Mouse (Mus musculus): ENCODE measurements around the gene Gm17349. TPM values are rescaled to one million over a fixed set of nuclear protein-coding genes. Genes with fewer than 3 reads are reported as not detected.
A peak's percentile ranks its signal among the peaks of the same experiment; 100 is the strongest.

The Gm17349 gene
- polyA plus RNA-seq, 1 experiment from 2014 or later: not detected

DNA sequence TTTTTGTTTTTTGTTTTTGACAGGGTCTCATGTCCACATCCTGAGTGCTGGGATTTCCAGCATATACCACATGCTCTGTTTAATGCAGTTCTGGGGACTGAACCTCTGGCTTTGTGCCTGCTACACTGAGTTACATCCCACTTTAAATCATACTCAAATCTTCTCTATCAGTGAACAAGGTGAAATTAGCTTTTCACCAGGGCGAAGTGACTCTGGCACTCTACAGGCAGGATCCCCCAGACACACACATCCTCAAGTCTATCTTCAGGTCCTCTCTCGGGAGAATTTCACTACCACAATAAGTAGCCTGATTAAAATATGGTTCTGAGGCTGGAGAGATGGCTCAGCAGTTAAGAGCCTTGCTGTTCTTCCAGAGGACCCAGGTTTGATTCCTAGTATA is 21.3 kb upstream of the Gm17349 start:
- Histone ChIP-seq H3K4me1 (peaks cover 26% of the 10 kb centered on the region), H3K36me3 (peaks cover 32% of the 10 kb centered on the region), H3K27ac (no peak overlapping the region), H3K4me2 (peak overlapping the region; percentile 56), H3K4me3 (peak overlapping the region; percentile 97), H3K9ac (peak overlapping the region; percentile 90; the same call in 1 of the 2 replicates), H3K9me3 (no peaks in the 10 kb centered on the region), H3K27me3 (no peaks in the 10 kb centered on the region)
- no peak for ATAC-seq (ENCODE audit: insufficient number of reproducible peaks, low FRiP score, low TSS enrichment, low read depth)
- 65% methylated on average over 2 of the region's 2 CpGs for WGBS

DNA sequence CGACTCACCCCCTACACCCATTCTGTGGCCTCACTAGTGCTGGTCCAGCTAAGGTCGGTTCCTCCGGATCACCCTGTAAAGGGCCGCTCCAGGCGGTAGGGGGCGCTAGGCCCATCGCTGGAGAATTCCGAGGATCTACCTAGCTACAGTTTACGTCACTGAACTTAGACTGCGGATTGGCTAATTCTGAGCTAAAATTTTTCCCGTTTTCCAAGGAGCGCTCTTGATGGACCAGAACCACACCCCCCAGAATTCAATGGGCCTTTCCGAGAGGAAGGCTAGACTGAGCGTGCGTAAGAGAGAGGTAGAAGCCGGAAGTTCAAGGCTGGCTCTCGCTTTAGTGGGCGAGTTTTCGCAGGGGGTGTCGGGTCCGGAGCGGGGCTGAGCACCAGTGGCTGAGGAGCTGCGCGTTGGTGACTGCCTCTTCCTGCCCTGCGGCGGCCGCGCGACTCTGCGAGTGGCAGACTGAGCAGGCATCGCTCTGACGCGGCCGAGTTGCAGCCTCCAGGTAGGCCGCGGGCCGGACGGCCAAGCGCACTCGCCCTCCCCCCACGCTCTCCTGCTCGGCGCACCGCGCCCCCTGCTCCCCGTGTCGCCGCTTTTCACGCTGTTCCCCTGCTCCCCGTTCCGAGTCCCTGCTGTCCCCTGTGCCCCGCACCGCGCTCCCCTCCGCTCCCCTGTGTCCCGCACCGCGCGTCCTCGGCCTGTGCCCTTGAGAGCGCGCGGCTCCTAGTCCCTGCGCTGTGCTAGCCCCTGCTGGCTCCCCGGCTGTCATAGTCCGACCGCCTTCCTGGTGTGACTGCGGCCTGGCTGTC is 20.3 kb upstream of the Gm17349 start, which contains the start of gene Cox14:
Gene Cox14, plus strand, starts transcription at position 278 of the 815 bp plus-strand sequence.
- no peaks in the 10 kb centered on the region for H3K9me3 ChIP-seq
- H3K4me1 ChIP-seq: peaks cover 26% of the 10 kb centered on the region
- under 1% methylated on average over 66 of the region's 68 CpGs for WGBS
- peak within 1 kb of the TSS; percentile 93 for H3K27ac ChIP-seq
- H3K4me2 ChIP-seq: peak within 1 kb of the TSS; percentile 68
- H3K36me3 ChIP-seq: peaks cover 27% of the 10 kb centered on the region
- peak within 1 kb of the TSS; percentile 90 for H3K9ac ChIP-seq
- ATAC-seq (ENCODE audit: insufficient number of reproducible peaks, low FRiP score, low TSS enrichment, low read depth): peak; percentile 94
- peak within 1 kb of the TSS; percentile 97 for H3K4me3 ChIP-seq
- no peaks in the 10 kb centered on the region for H3K27me3 ChIP-seq

DNA sequence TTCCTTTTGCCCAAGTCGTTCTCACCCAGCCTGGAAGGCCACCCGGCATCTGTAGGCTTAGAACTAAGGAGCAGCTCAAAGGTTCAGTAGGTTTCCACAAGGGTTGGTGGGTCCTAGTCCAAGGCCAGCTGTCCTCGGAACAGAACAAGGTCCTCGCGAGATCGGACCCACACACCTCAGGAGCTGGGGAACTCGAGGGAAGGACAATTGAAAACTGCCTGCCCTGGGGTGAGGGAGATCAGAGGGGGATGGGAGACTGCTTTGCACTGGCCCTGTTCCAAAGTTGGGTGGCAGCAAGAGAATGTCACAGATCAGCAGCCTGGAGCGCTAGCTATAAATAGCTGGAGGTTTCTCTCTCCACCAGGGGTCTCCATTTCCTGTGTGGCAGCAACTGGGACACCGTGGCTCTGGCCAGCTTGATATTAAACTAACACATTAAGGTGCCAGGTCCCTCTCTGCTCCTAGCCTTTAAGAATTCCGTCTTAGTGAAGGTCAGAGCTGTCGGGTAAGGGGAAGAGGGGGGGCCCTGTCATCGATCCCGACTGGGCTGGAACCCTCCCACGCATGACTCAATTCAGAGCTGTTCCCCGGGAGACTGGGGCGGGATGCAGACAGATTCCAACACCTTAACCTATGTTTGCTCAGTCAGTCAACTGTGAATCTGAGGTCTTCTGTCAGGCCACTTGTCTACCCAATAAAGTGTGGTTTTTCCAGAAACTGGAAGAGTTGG is 19.2 kb upstream of the Gm17349 start:
- H3K4me1 ChIP-seq: peaks cover 26% of the 10 kb centered on the region
- peak overlapping the region; percentile 78 for H3K27ac ChIP-seq
- H3K4me3 ChIP-seq: peak overlapping the region; percentile 97
- H3K9me3 ChIP-seq: no peaks in the 10 kb centered on the region
- H3K9ac ChIP-seq: 0 out of 2 replicates have a peak overlapping the region, but pooled peaks have one; percentile 2
- peaks cover 22% of the 10 kb centered on the region for H3K36me3 ChIP-seq
- H3K27me3 ChIP-seq: no peaks in the 10 kb centered on the region
- ATAC-seq (ENCODE audit: insufficient number of reproducible peaks, low FRiP score, low TSS enrichment, low read depth): no peak
- peak overlapping the region; percentile 68 for H3K4me2 ChIP-seq
- WGBS: 9% methylated on average over 16 of the region's 16 CpGs

- Histone ChIP-seq H3K27me3 (no peaks in the 10 kb centered on the region), H3K9ac (no peak overlapping the region), H3K36me3 (peaks cover 14% of the 10 kb centered on the region), H3K4me3 (no peak overlapping the region), H3K27ac (peak overlapping the region; percentile 78), H3K9me3 (no peaks in the 10 kb centered on the region), H3K4me2 (peak overlapping the region; percentile 68; the same call in 1 of the 2 replicates), H3K4me1 (peaks cover 26% of the 10 kb centered on the region)
- 39% methylated on average over 11 of the region's 11 CpGs for WGBS
- no peak for ATAC-seq (ENCODE audit: insufficient number of reproducible peaks, low FRiP score, low TSS enrichment, low read depth)
Measured at GRCm38 (mm10) chr15:99723515-99724291, 18.4 kb upstream of the Gm17349 start.

- H3K27ac ChIP-seq: peak overlapping the region; percentile 78
- peaks cover 8% of the 10 kb centered on the region for H3K36me3 ChIP-seq
- H3K4me3 ChIP-seq: no peak overlapping the region
- H3K4me2 ChIP-seq: no peak overlapping the region
- H3K4me1 ChIP-seq: peaks cover 26% of the 10 kb centered on the region
- WGBS: 66% methylated on average over 10 of the region's 10 CpGs
- no peak overlapping the region for H3K9ac ChIP-seq
- H3K9me3 ChIP-seq: no peaks in the 10 kb centered on the region
- H3K27me3 ChIP-seq: no peaks in the 10 kb centered on the region
- no peak for ATAC-seq (ENCODE audit: insufficient number of reproducible peaks, low FRiP score, low TSS enrichment, low read depth)
Measured at GRCm38 (mm10) chr15:99723120-99723514, 17.8 kb upstream of the Gm17349 start.

GRCm38 (mm10) chr15:99721921-99722743 is 16.8 kb upstream of the Gm17349 start:
- ATAC-seq (ENCODE audit: insufficient number of reproducible peaks, low FRiP score, low TSS enrichment, low read depth): no peak
- H3K9ac ChIP-seq: no peak overlapping the region
- 80% methylated on average over 25 of the region's 25 CpGs for WGBS
- no peak overlapping the region for H3K4me3 ChIP-seq
- H3K27me3 ChIP-seq: no peaks in the 10 kb centered on the region
- no peaks in the 10 kb centered on the region for H3K9me3 ChIP-seq
- H3K36me3 ChIP-seq: no peaks in the 10 kb centered on the region; the same call in 1 of the 2 replicates
- no peak overlapping the region for H3K27ac ChIP-seq
- H3K4me2 ChIP-seq: no peak overlapping the region
- H3K4me1 ChIP-seq: peaks cover 31% of the 10 kb centered on the region

DNA sequence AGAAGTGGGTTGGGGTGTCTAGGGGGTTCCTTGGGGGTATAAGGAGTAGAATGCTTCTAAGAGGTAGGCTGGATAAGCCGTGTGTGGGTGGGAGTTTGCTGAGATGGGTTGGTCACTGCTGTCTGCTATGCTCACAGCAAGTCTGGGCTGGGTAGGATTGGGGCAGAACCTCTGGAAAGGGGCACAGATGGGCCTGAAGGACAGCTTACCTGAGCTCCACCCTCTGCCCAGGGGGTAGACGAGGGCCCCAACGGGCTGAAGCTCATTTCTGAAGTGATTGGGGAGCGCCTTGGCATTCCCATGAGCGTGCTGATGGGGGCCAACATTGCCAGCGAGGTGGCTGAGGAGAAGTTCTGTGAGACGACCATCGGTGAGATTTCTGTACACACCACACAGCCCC is 14.6 kb upstream of the Gm17349 start:
- no peaks in the 10 kb centered on the region for H3K27me3 ChIP-seq
- WGBS: 69% methylated on average over 8 of the region's 8 CpGs
- H3K4me1 ChIP-seq: peaks cover 31% of the 10 kb centered on the region
- H3K9ac ChIP-seq: no peak overlapping the region
- H3K4me2 ChIP-seq: no peak overlapping the region
- no peaks in the 10 kb centered on the region; the same call in 1 of the 2 replicates for H3K36me3 ChIP-seq
- ATAC-seq (ENCODE audit: insufficient number of reproducible peaks, low FRiP score, low TSS enrichment, low read depth): no peak
- no peaks in the 10 kb centered on the region for H3K9me3 ChIP-seq
- H3K27ac ChIP-seq: no peak overlapping the region
- H3K4me3 ChIP-seq: no peak overlapping the region

GRCm38 (mm10) chr15:99718461-99719021 is 13.3 kb upstream of the Gm17349 start:
- H3K27me3 ChIP-seq: no peaks in the 10 kb centered on the region
- WGBS: 91% methylated on average over 9 of the region's 9 CpGs
- peaks cover 10% of the 10 kb centered on the region for H3K36me3 ChIP-seq
- H3K9me3 ChIP-seq: no peaks in the 10 kb centered on the region
- ATAC-seq (ENCODE audit: insufficient number of reproducible peaks, low FRiP score, low TSS enrichment, low read depth): no peak
- no peak overlapping the region for H3K9ac ChIP-seq
- no peak overlapping the region for H3K4me3 ChIP-seq
- H3K4me2 ChIP-seq: no peak overlapping the region
- H3K27ac ChIP-seq: no peak overlapping the region
- H3K4me1 ChIP-seq: peaks cover 17% of the 10 kb centered on the region; the same call in 1 of the 2 replicates

DNA sequence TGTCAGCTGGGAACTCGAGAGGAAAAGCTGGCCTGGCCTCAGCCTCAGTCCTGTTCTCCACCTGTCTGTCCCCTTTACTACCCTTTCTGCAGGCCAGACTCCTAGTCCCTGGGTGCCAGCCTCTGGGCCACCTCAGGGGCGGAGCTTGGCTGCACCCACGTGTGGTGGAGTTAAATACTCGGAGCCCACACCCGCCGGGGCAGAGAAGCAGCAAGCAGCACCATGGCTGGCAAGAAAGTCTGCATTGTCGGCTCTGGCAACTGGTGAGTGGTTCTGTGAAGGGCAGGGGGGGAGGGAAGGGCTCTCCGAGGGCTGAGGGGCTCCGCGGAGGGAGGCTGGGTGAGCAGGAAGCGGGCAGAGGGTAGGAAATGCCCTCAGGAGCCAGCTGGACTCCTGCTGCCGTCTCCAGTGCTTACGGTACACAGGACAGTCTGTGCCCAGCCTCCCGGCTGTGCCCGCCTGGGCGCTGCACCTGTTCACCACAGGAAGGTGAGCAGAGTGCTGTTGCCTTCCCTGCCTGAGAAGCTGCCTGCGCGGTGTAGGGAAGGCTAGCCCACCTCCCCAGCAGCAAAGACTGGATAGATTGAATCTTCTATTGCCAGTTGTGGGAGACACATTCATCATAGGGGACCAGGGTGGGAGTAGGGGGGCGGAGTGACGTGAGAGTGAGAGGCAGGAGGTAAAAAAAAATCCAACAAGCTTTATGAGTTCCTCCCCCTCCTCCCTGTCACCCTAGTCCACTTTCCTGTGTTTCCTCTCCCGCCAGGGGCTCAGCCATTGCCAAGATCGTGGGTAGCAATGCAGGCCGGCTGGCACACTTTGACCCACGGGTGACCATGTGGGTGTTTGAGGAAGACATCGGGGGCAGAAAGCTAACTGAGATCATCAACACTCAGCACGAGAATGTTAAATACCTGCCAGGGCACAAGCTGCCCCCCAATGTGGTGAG is 12.4 kb upstream of the Gm17349 start, which contains the start of gene Gpd1:
Gene Gpd1, plus strand, starts transcription at position 130 of the 949 bp plus-strand sequence.
- peaks cover 18% of the 10 kb centered on the region for H3K36me3 ChIP-seq
- no peak for ATAC-seq (ENCODE audit: insufficient number of reproducible peaks, low FRiP score, low TSS enrichment, low read depth)
- peaks cover 12% of the 10 kb centered on the region; the same call in 1 of the 2 replicates for H3K4me1 ChIP-seq
- no peak within 1 kb of the TSS for H3K9ac ChIP-seq
- H3K4me2 ChIP-seq: no peak within 1 kb of the TSS
- H3K9me3 ChIP-seq: no peaks in the 10 kb centered on the region
- no peak within 1 kb of the TSS for H3K4me3 ChIP-seq
- H3K27ac ChIP-seq: no peak within 1 kb of the TSS
- H3K27me3 ChIP-seq: no peaks in the 10 kb centered on the region
- 64% methylated on average over 26 of the region's 26 CpGs for WGBS

DNA sequence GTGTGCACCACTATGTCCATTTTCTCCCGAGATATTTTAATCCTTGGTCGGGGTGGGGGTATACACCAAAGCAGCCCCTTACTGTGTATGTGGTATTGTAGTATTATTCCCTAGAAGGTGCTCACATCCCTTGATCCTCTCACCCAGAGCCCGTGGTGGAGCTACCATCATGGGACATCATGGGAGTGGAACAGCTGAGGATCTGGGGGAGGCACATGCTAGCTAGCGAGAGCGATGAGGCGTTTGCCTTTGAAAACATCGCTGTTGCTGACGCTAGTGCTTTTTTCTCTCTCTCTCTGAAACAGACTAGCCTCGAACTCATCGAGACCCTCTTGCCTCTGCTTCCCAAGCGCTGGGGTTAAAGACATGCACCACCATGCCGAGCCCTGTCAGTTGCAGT is 11.5 kb upstream of the Gm17349 start:
- no peaks in the 10 kb centered on the region for H3K9me3 ChIP-seq
- no peaks in the 10 kb centered on the region for H3K27me3 ChIP-seq
- no peak overlapping the region for H3K4me3 ChIP-seq
- no peak overlapping the region for H3K9ac ChIP-seq
- H3K4me1 ChIP-seq: peaks cover 12% of the 10 kb centered on the region; the same call in 1 of the 2 replicates
- H3K27ac ChIP-seq: no peak overlapping the region
- H3K4me2 ChIP-seq: no peak overlapping the region
- no peak for ATAC-seq (ENCODE audit: insufficient number of reproducible peaks, low FRiP score, low TSS enrichment, low read depth)
- WGBS: 87% methylated on average over 12 of the region's 12 CpGs
- peaks cover 27% of the 10 kb centered on the region for H3K36me3 ChIP-seq

Data from limb, embryonic 15.5 days (tissue).